Mouse (Mus musculus) testis, adult 2 months (tissue): ENCODE data around the gene Qpctl.

Experiments
- CTCF ChIP-seq: fragments of 200-500 bp; IDR thresholded peaks from 2 replicates; pipeline ENCODE4 v1.5.1; 2012; ENCODE audit warnings: low read depth, mild to moderate bottlenecking, inconsistent platforms, low read length, moderate library complexity; ENCODE audit not compliant: control insufficient read depth, insufficient read depth, insufficient replicate concordance
- POLR2A ChIP-seq: fragments of 200-500 bp; IDR thresholded peaks from 2 replicates; pipeline ENCODE4 v1.6.1; 2012; ENCODE audit warnings: low read depth, mild to moderate bottlenecking, inconsistent platforms, low read length, moderate library complexity; ENCODE audit not compliant: control insufficient read depth

DNA sequence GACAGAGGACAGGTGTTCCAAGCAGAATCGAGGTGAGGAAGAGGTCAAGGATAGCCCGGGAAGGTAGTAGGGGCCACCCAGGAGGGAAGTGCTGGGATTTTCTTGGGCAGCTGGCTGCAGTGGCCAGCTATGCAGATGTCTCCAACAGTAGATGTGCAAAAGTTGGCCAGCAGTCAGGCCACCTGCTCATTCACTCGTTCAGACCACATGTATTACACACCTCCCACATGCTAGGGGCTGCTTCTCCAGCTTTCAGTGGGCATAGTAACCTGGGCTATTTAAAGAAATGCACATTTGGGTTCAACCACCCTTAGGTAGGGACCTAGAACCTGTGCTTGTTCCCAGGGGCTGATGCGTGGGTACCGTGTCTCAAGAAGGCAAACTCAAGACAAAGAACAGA lies 21.3 kb downstream of the Qpctl start:
- no peak for TF ChIP-seq CTCF
- TF ChIP-seq POLR2A: no peak
